Mouse (Mus musculus): Measurements from ENCODE around the gene Nacc2.

The Nacc2 gene

GRCm38 (mm10) chr2:26099851-26100250 is 23.2 kb downstream of the Nacc2 start:
- no peak for DNase-seq (ENCODE audit: low spot score in 2 of 2)

GRCm38 (mm10) chr2:26099260-26099659 is 23.8 kb downstream of the Nacc2 start:
- DNase-seq (ENCODE audit: low spot score in 2 of 2), result no peak

GRCm38 (mm10) chr2:26093897-26094296 is 29.1 kb downstream of the Nacc2 start:
- DNase-seq (ENCODE audit: low spot score in 2 of 2), result no peak

GRCm38 (mm10) chr2:26091771-26092393 is 31.1 kb downstream of the Nacc2 start:
- DNase-seq (ENCODE audit: low spot score in 2 of 2), result peak; percentile 27 to 32

- DNase-seq (ENCODE audit: low spot score in 2 of 2), result peak in 1 of 2 experiments; percentile 23
These were observed 31.9 kb downstream of the Nacc2 start for GRCm38 (mm10) chr2:26090876-26091770.

- DNase-seq (ENCODE audit: low spot score in 2 of 2), result no peak
These were observed 34.0 kb downstream of the Nacc2 start for GRCm38 (mm10) chr2:26089005-26089404.

- no peak for DNase-seq (ENCODE audit: low spot score in 2 of 2)
These were observed 36.0 kb downstream of the Nacc2 start for GRCm38 (mm10) chr2:26086926-26087600.

GRCm38 (mm10) chr2:26086505-26086904 is 36.5 kb downstream of the Nacc2 start:
- DNase-seq (ENCODE audit: low spot score in 2 of 2), result no peak

- DNase-seq (ENCODE audit: low spot score in 2 of 2), result no peak
These were observed 40.1 kb downstream of the Nacc2 start for GRCm38 (mm10) chr2:26082883-26083282.

- no peak for DNase-seq (ENCODE audit: low spot score in 2 of 2)
These were observed 42.2 kb downstream of the Nacc2 start for GRCm38 (mm10) chr2:26080830-26081229.

- DNase-seq (ENCODE audit: low spot score in 2 of 2), result no peak
These were observed 43.6 kb downstream of the Nacc2 start for GRCm38 (mm10) chr2:26079409-26079808.

GRCm38 (mm10) chr2:26077068-26077467 is 46.0 kb downstream of the Nacc2 start:
- no peak for DNase-seq (ENCODE audit: low spot score in 2 of 2)

GRCm38 (mm10) chr2:26076121-26076520 is 46.9 kb downstream of the Nacc2 start:
- no peak for DNase-seq (ENCODE audit: low spot score in 2 of 2)

GRCm38 (mm10) chr2:26074551-26074950 is 48.5 kb downstream of the Nacc2 start:
- no peak for DNase-seq (ENCODE audit: low spot score in 2 of 2)

- DNase-seq (ENCODE audit: low spot score in 2 of 2), result no peak
These were observed 54.4 kb downstream of the Nacc2 start for GRCm38 (mm10) chr2:26068592-26068991.

GRCm38 (mm10) chr2:26068175-26068574 is 54.8 kb downstream of the Nacc2 start:
- no peak for DNase-seq (ENCODE audit: low spot score in 2 of 2)

- DNase-seq (ENCODE audit: low spot score in 2 of 2), result no peak
These were observed 56.5 kb downstream of the Nacc2 start for GRCm38 (mm10) chr2:26066527-26066926.

GRCm38 (mm10) chr2:26062742-26063427 is 60.1 kb downstream of the Nacc2 start:
- DNase-seq (ENCODE audit: low spot score in 2 of 2), result no peak

GRCm38 (mm10) chr2:26062241-26062640 is 60.8 kb downstream of the Nacc2 start:
- DNase-seq (ENCODE audit: low spot score in 2 of 2), result no peak

GRCm38 (mm10) chr2:26061018-26061666 is 61.9 kb downstream of the Nacc2 start:
- DNase-seq (ENCODE audit: low spot score in 2 of 2), result no peak

- DNase-seq (ENCODE audit: low spot score in 2 of 2), result no peak
These were observed 66.0 kb downstream of the Nacc2 start for GRCm38 (mm10) chr2:26057053-26057452.

Data from urinary bladder, adult 18-20 months (tissue).